Mouse (Mus musculus) cortical plate, adult 2 months (tissue): ENCODE data around the gene Hsd17b2. TPM values are rescaled to one million over a fixed set of nuclear protein-coding genes. Genes with fewer than 3 reads are reported as not detected.

Experiments
- H3K27ac ChIP-seq: fragments of 200-500 bp; 2 replicates; pipeline ENCODE4 v1.5.1; 2012; ENCODE audit warnings: low read length, control low read depth, inconsistent platforms; ENCODE audit not compliant: insufficient read depth
- H3K4me1 ChIP-seq: fragments of 200-500 bp; 2 replicates; pipeline ENCODE4 v1.6.1; 2011; ENCODE audit warnings: low read length; ENCODE audit not compliant: control insufficient read depth, insufficient read depth
- H3K4me3 ChIP-seq: fragments of 200-500 bp; 2 replicates; pipeline ENCODE4 v1.5.1; 2011; ENCODE audit warnings: mild to moderate bottlenecking, low read length, control low read depth; ENCODE audit not compliant: insufficient read depth
- CTCF ChIP-seq: fragments of 200-500 bp; IDR thresholded peaks from 2 replicates; pipeline ENCODE4 v1.5.1; 2011; ENCODE audit warnings: mild to moderate bottlenecking, control low read depth, low read length; ENCODE audit not compliant: insufficient read depth; ENCODE audit errors: extremely low read depth
- POLR2A ChIP-seq: fragments of 200-500 bp; IDR thresholded peaks from 2 replicates; pipeline ENCODE4 v1.6.1; 2011; ENCODE audit warnings: mild to moderate bottlenecking, low read length, control low read depth; ENCODE audit not compliant: insufficient read depth; ENCODE audit errors: extremely low read depth
- polyA plus RNA-seq: library from polyadenylated mRNA; depleted of rRNA; stranded (reverse); fragments of >200 nt; gene quantifications from 2 replicates; pipeline ENCODE4 v1.2.3, GENCODE M21; 2012

Hsd17b2 gene
- polyA plus RNA-seq, 1 experiment: 0.10 TPM

DNA sequence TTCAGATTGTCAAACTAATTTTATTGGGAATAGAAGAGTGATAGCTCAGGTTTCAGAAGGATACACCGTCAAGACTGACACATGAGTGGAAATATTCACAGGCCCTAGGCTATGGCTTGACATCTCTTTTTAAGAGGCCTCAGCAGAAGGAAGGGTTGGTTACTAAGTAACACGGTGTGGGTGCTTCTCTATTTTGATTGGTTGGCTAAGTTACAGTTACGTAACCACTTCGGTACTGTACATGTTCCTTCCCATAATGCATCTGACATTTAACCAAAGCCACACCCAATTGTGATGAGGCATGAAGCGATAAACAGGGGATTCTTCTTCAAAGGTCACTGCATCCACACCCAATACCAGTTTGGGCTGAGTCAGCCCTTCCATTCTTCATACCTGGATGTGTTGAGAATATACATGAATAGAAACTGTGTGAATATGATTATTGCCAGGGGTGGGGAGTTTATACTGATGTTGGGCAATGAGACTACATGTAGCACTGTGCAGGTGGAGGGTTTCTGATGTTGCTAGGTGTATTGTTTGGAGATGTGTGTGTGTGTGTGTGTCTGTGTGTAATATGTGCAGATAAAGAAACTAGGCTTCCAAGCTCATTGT, 38.8 kb downstream of the Hsd17b2 start:
- H3K4me1 ChIP-seq: no peaks in the 10 kb centered on the region; the same call in 1 of the 2 replicates
- no peak overlapping the region for H3K4me3 ChIP-seq
- no peak for TF ChIP-seq CTCF
- TF ChIP-seq POLR2A: no peak
- no peak overlapping the region for H3K27ac ChIP-seq

DNA sequence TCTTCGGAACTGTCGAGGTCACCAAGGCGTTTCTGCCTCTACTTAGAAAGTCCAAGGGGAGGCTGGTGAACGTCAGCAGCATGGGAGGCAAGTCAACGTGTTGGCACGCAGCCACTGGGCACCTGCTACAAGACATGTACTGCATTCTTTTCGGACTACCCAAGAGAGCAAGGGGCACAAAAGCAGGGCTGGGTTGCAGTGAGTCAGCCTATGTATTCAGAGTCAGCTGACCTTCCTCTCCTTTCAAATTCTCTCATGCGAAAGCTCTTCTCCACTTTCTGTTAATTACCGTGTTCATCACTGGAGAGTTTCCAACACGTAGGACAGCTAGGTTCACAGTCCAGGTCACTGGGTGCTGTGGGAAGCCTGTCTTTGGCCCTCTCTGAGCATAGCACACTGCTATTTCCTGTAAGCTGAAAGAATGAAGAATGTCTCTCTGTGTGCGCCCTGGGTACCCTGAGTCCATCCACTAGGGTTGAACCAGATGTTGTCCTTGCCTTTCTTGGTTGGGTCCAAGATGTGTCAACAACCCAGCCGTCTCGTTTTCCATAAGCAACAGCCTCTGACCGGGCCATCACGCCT, 40.8 kb downstream of the Hsd17b2 start:
- H3K4me1 ChIP-seq: no peaks in the 10 kb centered on the region; the same call in 1 of the 2 replicates
- H3K27ac ChIP-seq: no peak overlapping the region
- H3K4me3 ChIP-seq: no peak overlapping the region
- no peak for TF ChIP-seq CTCF

DNA sequence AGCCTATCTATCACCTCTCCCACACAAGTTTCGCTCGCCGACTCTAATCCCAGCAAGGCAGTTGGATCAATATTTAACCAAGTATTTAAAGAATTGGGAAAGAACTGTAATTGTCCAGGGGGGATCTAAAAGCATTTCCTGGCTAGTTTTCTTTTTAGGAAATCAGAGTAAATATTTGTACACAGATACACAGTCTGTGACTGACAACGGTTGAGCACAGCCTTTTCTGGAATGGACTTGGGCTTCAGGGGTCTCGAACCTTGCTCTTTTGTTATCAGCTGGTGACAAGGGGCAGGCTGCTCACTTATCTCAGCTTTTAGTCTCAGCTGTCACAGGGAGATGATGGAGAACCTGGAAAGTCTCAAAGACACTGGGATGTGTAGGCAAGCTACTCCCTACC, 44.9 kb downstream of the Hsd17b2 start:
- TF ChIP-seq POLR2A: no peak
- TF ChIP-seq CTCF: no peak

DNA sequence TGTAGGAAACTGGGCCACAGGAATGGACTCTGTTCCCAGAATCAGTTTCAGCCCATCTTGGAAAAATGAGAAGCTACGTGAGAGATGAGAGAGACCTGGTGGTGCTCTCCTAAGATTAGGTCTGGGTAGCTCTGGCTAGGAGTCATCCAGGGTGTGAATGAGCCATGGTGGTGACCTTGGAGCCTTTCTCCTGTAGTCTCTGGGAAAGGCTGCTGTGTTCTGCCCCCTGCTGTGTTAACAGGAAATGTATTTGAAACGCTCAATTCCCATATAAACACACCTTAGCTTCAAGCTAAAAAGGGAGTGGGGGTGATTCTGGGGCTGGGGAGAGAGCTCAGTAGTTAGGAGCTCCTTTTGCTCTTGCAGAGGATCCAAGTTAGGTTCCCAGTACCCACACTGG, 45.7 kb downstream of the Hsd17b2 start:
- no peak for TF ChIP-seq CTCF
- no peak for TF ChIP-seq POLR2A
- Histone ChIP-seq H3K4me3 (no peak overlapping the region), H3K4me1 (no peaks in the 10 kb centered on the region; the same call in 1 of the 2 replicates), H3K27ac (no peak overlapping the region)

More for the DNA sequence above, 44.9 kb downstream of the Hsd17b2 start:
- H3K4me1 ChIP-seq: no peaks in the 10 kb centered on the region; the same call in 1 of the 2 replicates
- H3K27ac ChIP-seq: no peak overlapping the region
- no peak overlapping the region for H3K4me3 ChIP-seq

DNA sequence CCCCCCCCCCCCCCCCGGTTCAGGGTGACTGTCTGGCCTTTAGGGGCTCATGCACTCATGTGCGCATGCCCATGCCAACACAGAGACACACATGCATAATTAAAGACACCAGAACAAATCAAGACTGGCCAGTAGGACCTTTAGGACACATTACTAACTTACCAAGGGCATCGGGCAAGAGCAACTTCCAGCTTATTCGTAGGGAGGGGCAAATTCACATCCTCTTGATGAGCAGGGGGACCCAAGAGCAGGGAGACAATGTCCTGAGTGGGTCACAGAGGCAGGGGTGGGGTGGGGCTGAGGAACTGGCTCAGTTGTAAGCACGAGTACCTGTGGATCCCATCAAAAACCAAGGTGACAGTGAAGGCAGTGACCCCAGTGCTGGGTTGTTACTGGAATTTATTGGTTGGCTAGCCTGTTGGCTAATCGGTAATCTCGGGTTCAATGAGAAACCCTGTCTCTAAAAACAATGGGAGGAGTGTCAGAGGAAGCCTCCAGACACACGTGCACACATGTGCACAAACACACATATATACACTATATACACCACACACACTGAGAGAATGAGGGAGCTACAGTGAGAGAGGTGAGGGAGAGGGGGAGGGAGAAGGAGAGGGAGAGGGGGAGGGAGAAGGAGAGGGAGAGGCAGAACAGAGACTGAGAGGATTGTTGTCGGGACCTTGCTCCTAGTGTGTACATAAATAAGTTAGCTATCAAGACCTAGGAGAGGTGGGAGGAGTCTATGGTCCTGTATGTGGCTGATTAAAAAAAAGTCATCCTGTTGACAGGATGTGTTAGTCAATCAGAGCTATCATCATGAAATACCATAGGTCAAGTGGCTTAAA, 46.4 kb downstream of the Hsd17b2 start:
- no peak for TF ChIP-seq CTCF
- TF ChIP-seq POLR2A: no peak
- Histone ChIP-seq H3K27ac (no peak overlapping the region), H3K4me1 (no peaks in the 10 kb centered on the region), H3K4me3 (no peak overlapping the region)

GRCm38 (mm10) chr8:117749436-117749835, 47.7 kb downstream of the Hsd17b2 start:
- no peak overlapping the region for H3K4me3 ChIP-seq
- H3K27ac ChIP-seq: no peak overlapping the region
- no peak for TF ChIP-seq POLR2A
- no peak for TF ChIP-seq CTCF
- H3K4me1 ChIP-seq: no peaks in the 10 kb centered on the region

GRCm38 (mm10) chr8:117757900-117758299, 56.2 kb downstream of the Hsd17b2 start:
- H3K27ac ChIP-seq: no peak overlapping the region
- TF ChIP-seq POLR2A: no peak
- TF ChIP-seq CTCF: no peak
- no peak overlapping the region for H3K4me3 ChIP-seq
- H3K4me1 ChIP-seq: no peaks in the 10 kb centered on the region

GRCm38 (mm10) chr8:117762776-117763175, 61.1 kb downstream of the Hsd17b2 start:
- H3K4me1 ChIP-seq: no peaks in the 10 kb centered on the region
- no peak for TF ChIP-seq POLR2A
- TF ChIP-seq CTCF: no peak
- no peak overlapping the region for H3K27ac ChIP-seq
- no peak overlapping the region for H3K4me3 ChIP-seq

DNA sequence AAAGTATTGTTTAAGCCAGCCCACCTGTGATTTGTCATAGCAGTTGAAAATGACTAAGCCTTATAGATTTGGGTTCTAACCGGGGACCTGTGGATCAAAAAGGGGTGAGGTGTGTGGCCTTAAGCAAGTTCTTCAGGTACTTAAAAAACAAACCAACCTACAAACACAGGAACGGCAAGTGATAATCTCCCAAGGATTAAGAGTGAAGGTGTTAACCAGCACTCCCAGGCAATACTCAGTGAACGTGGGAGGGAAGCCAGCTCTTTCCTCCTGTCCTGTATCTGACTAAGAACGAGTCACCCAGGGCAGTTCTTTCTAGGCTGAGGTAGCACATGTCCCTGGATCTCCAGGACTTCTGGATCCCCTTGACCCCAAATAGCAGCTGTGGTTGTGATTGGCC, 62.9 kb downstream of the Hsd17b2 start:
- H3K4me3 ChIP-seq: no peak overlapping the region
- TF ChIP-seq POLR2A (no peak), CTCF (no peak)

More for the DNA sequence above, 62.9 kb downstream of the Hsd17b2 start:
- no peak overlapping the region for H3K27ac ChIP-seq
- no peaks in the 10 kb centered on the region for H3K4me1 ChIP-seq
